Mouse (Mus musculus) ES-E14 (cell line): ENCODE data around the gene Pars2. TPM values are rescaled to one million over a fixed set of nuclear protein-coding genes. Genes with fewer than 3 reads are reported as not detected.

Experiments used
- DNase-seq: peaks from one replicate; pipeline ENCODE4 v3.0.0-alpha.2; 2013; ENCODE audit warnings: low read depth, low spot score
- H3K27ac ChIP-seq: 2 replicates; pipeline ENCODE4 v1.5.1; 2012; ENCODE audit warnings: low read depth, mild to moderate bottlenecking, low read length, moderate library complexity, mixed read lengths; ENCODE audit not compliant: poor library complexity, insufficient read depth, severe bottlenecking
- H3K36me3 ChIP-seq: 2 replicates; pipeline ENCODE4 v1.6.1; 2012; ENCODE audit warnings: mild to moderate bottlenecking, low read length, moderate library complexity, mixed read lengths; ENCODE audit not compliant: control insufficient read depth, poor library complexity, insufficient read depth, severe bottlenecking
- H3K4me1 ChIP-seq, 2 experiments: fragments of 150-350 bp in 1 of 2; sonication (generic) in 1 of 2; 2 replicates each; pipeline ENCODE4 v1.6.1; 2012; ENCODE audit warnings: low read length in 2 of 2, mild to moderate bottlenecking in 1 of 2, mixed read lengths in 1 of 2; ENCODE audit not compliant: control insufficient read depth in 2 of 2, insufficient read depth in 2 of 2, poor library complexity in 1 of 2
- H3K4me3 ChIP-seq, 2 experiments: fragments of 150-350 bp in 1 of 2; sonication (generic) in 1 of 2; 2 replicates each; pipeline ENCODE4 v1.5.1; 2012; ENCODE audit warnings: low read length in 2 of 2, low read depth in 1 of 2, mild to moderate bottlenecking in 1 of 2, mixed read lengths in 1 of 2; ENCODE audit not compliant: insufficient read depth in 1 of 2, poor library complexity in 1 of 2, severe bottlenecking in 1 of 2
- H3K9ac ChIP-seq: 2 replicates; pipeline ENCODE4 v1.6.1; 2012; ENCODE audit warnings: low read depth, mild to moderate bottlenecking, low read length, mixed read lengths; ENCODE audit not compliant: poor library complexity, insufficient read depth, severe bottlenecking
- H3K9me3 ChIP-seq: fragments of 150-350 bp; sonication (generic); 2 replicates; pipeline ENCODE4 v1.6.1; 2012; ENCODE audit warnings: low read depth, mild to moderate bottlenecking, low read length; ENCODE audit not compliant: control insufficient read depth, insufficient read depth
- CHD2 ChIP-seq: IDR thresholded peaks from 2 replicates; pipeline ENCODE4 v1.6.1; 2014; ENCODE audit warnings: mild to moderate bottlenecking, low read depth, low read length, inconsistent platforms
- HCFC1 ChIP-seq: IDR thresholded peaks from 2 replicates; pipeline ENCODE4 v1.6.1; 2012; ENCODE audit warnings: low read length, inconsistent platforms, borderline replicate concordance; ENCODE audit not compliant: insufficient read depth
- MAFK ChIP-seq: IDR thresholded peaks from 2 replicates; pipeline ENCODE4 v1.6.1; 2014; ENCODE audit warnings: mild to moderate bottlenecking, low read depth, low read length, inconsistent platforms; ENCODE audit not compliant: insufficient read depth
- ZC3H11A ChIP-seq: IDR thresholded peaks from 2 replicates; pipeline ENCODE4 v1.6.1; 2012; ENCODE audit warnings: low read depth, mild to moderate bottlenecking, inconsistent platforms, low read length, borderline replicate concordance
- ZNF384 ChIP-seq: IDR thresholded peaks from 2 replicates; pipeline ENCODE4 v1.6.1; 2012; ENCODE audit warnings: low read depth, low read length, inconsistent platforms
- in situ Hi-C, 2 experiments: fragments of 600-800 bp; cut with MboI; formaldehyde crosslinking; loops; one replicate each; pipeline ENCODE4 v1.15.1; 2025; ENCODE audit warnings: low sequenced_read_pairs in 2 of 2, inconsistent platforms in 1 of 2; ENCODE audit not compliant: unreplicated experiment in 2 of 2
- total RNA-seq: library from RNA; depleted of rRNA; stranded (reverse); fragments of 300-350 nt; gene quantifications from 2 replicates; pipeline ENCODE4 v1.2.3, GENCODE M21; 2012

The Pars2 gene
- total RNA-seq, 1 experiment: 12.1 TPM

- Histone ChIP-seq H3K27ac (no peak overlapping the region), H3K4me3 (no peak overlapping the region), H3K4me1 (peaks cover 2 to 8% of the 10 kb centered on the region in 2 experiments; a peak in 3 of 4 replicates), H3K9ac (no peak overlapping the region), H3K36me3 (no peaks in the 10 kb centered on the region), H3K9me3 (no peaks in the 10 kb centered on the region)
- no peak for DNase-seq
- in situ Hi-C loops: no loop called here
- no peak for TF ChIP-seq HCFC1
- TF ChIP-seq ZC3H11A: no peak
- TF ChIP-seq ZNF384: no peak
- no peak for TF ChIP-seq MAFK
- no peak for TF ChIP-seq CHD2
These were observed 26.6 kb upstream of the Pars2 start for GRCm38 (mm10) chr4:106624271-106624670.

- no peaks in the 10 kb centered on the region for H3K36me3 ChIP-seq
- H3K27ac ChIP-seq: no peak overlapping the region
- no peak overlapping the region for H3K4me3 ChIP-seq
- no peak overlapping the region for H3K9ac ChIP-seq
- in situ Hi-C loops: no loop called here
- no peak for TF ChIP-seq MAFK
- TF ChIP-seq HCFC1: no peak
- no peak for TF ChIP-seq ZC3H11A
- no peak for TF ChIP-seq ZNF384
- no peak for TF ChIP-seq CHD2
- no peaks in the 10 kb centered on the region for H3K9me3 ChIP-seq
- no peak for DNase-seq
- peaks cover 2% of the 10 kb centered on the region in 2 experiments; a peak in 2 of 4 replicates for H3K4me1 ChIP-seq
These were observed 23.1 kb upstream of the Pars2 start for GRCm38 (mm10) chr4:106627809-106628208.

GRCm38 (mm10) chr4:106628650-106629360, 22.1 kb upstream of the Pars2 start:
- DNase-seq: no peak
- Histone ChIP-seq H3K4me3 (no peak overlapping the region), H3K4me1 (peaks cover 2% of the 10 kb centered on the region in 2 experiments; a peak in 2 of 4 replicates), H3K9me3 (no peaks in the 10 kb centered on the region), H3K36me3 (no peaks in the 10 kb centered on the region), H3K9ac (no peak overlapping the region), H3K27ac (no peak overlapping the region)
- in situ Hi-C loops: no loop called here
- no peak for TF ChIP-seq HCFC1
- no peak for TF ChIP-seq CHD2
- no peak for TF ChIP-seq ZNF384
- TF ChIP-seq MAFK: no peak
- no peak for TF ChIP-seq ZC3H11A

GRCm38 (mm10) chr4:106629374-106629773, 21.5 kb upstream of the Pars2 start:
- DNase-seq: no peak
- Histone ChIP-seq H3K27ac (no peak overlapping the region), H3K36me3 (no peaks in the 10 kb centered on the region), H3K4me3 (no peak overlapping the region), H3K9ac (no peak overlapping the region), H3K4me1 (peaks cover 2% of the 10 kb centered on the region in 2 experiments; a peak in 2 of 4 replicates), H3K9me3 (no peaks in the 10 kb centered on the region)
- in situ Hi-C loops: no loop called here
- TF ChIP-seq ZC3H11A: no peak
- TF ChIP-seq HCFC1: no peak
- TF ChIP-seq MAFK: no peak
- TF ChIP-seq ZNF384: no peak
- no peak for TF ChIP-seq CHD2
